Mouse (Mus musculus): ENCODE measurements at regions not wholly inside any gene's neighbourhood (a gene's known extent, or its start where the extent isn't known, plus 50 kb on each side); places are given as distances from the start of the nearest gene placed in this dataset.

GRCm38 (mm10) chr11:57432299-57432698 is 86.1 kb downstream of the Fam114a2 start:
- Histone ChIP-seq H3K4me1 (replicated peaks; ENCODE audit: control insufficient read depth, insufficient read depth, low read length) (no peaks in the 10 kb centered on the region), H3K4me2 (ENCODE audit: low read length) (no peak overlapping the region), H3K9ac (ENCODE audit: low read length) (no peak overlapping the region), H3K36me3 (ENCODE audit: control insufficient read depth, insufficient read depth, low read length) (no peaks in the 10 kb centered on the region), H3K9me3 (ENCODE audit: control insufficient read depth, low read length) (no peaks in the 10 kb centered on the region), H3K27ac (ENCODE audit: low read depth) (no peak overlapping the region), H3K4me3 (ENCODE audit: low read depth, low read length) (no peak overlapping the region), H3K27me3 (replicated peaks; ENCODE audit: control insufficient read depth, insufficient read depth, low read length) (no peaks in the 10 kb centered on the region)
- no peak for DNase-seq (ENCODE audit: low spot score)
- 54% methylated on average over 1 of the region's 1 CpGs for whole genome bisulfite sequencing
- no peak for ATAC-seq (replicated peaks; ENCODE audit: low FRiP score, low TSS enrichment, low read depth)

DNA sequence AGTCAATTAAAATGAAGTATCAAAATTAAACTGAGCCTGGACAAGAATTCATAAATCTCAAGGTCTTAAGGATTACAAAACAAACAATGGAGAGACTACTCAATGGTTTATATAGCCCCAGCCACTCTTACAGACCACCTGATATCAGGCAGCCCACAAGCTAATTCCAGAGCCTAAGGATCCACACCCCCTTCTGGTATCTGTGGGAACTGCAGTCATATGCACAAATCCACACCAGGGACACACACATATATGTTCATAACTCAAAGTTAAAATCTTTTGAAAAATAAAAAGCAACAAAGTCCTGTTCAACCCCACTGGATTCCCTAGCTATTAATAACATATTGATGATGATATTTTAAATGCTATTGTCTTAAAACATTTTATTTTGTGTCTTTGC is 86.5 kb downstream of the Fam114a2 start:
- no peak overlapping the region for H3K4me2 ChIP-seq (ENCODE audit: low read length)
- DNase-seq (ENCODE audit: low spot score) = no peak
- H3K4me1 ChIP-seq (replicated peaks; ENCODE audit: control insufficient read depth, insufficient read depth, low read length) = no peaks in the 10 kb centered on the region
- H3K9me3 ChIP-seq (ENCODE audit: control insufficient read depth, low read length) = no peaks in the 10 kb centered on the region
- no peak overlapping the region for H3K27ac ChIP-seq (ENCODE audit: low read depth)
- H3K4me3 ChIP-seq (ENCODE audit: low read depth, low read length) = no peak overlapping the region
- no peak overlapping the region for H3K9ac ChIP-seq (ENCODE audit: low read length)
- H3K27me3 ChIP-seq (replicated peaks; ENCODE audit: control insufficient read depth, insufficient read depth, low read length) = no peaks in the 10 kb centered on the region
- H3K36me3 ChIP-seq (ENCODE audit: control insufficient read depth, insufficient read depth, low read length) = no peaks in the 10 kb centered on the region
- no peak for ATAC-seq (replicated peaks; ENCODE audit: low FRiP score, low TSS enrichment, low read depth)

- 59% methylated on average over 12 of the region's 12 CpGs for WGBS
- Histone ChIP-seq H3K4me3 (ENCODE audit: low read depth, low read length) (no peak overlapping the region), H3K9me3 (ENCODE audit: control insufficient read depth, low read length) (no peaks in the 10 kb centered on the region), H3K9ac (ENCODE audit: low read length) (no peak overlapping the region), H3K36me3 (ENCODE audit: control insufficient read depth, insufficient read depth, low read length) (no peaks in the 10 kb centered on the region), H3K4me2 (ENCODE audit: low read length) (no peak overlapping the region), H3K27me3 (replicated peaks; ENCODE audit: control insufficient read depth, insufficient read depth, low read length) (no peaks in the 10 kb centered on the region), H3K27ac (ENCODE audit: low read depth) (no peak overlapping the region), H3K4me1 (replicated peaks; ENCODE audit: control insufficient read depth, insufficient read depth, low read length) (no peaks in the 10 kb centered on the region)
- ATAC-seq (replicated peaks; ENCODE audit: low FRiP score, low TSS enrichment, low read depth) (no peak), DNase-seq (ENCODE audit: low spot score) (peak; percentile 61)
Observed at GRCm38 (mm10) chr11:57426046-57426805, 92.2 kb downstream of the Fam114a2 start.

DNA sequence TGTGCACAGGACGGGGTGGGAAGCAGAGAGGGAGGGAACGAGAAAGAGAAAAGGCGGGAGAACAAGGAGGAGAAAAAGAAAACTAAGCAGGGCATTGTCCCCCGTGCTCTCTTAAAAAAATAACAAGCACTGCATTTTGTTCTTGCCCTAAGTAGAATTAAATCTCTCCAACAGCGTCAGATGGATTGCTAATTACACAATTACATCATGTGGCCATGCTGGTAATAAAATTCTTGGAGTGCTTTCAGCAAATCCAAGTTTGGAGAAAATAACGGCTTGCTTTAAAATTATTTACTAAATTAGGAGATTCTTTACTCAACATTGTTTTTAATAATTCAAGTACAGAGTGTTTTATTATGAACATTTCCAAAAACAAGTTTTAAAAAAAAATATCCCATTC is 99.0 kb downstream of the Fam114a2 start:
- DNase-seq (ENCODE audit: low spot score) (no peak), ATAC-seq (replicated peaks; ENCODE audit: low FRiP score, low TSS enrichment, low read depth) (no peak)
- 81% methylated on average over 6 of the region's 6 CpGs for WGBS
- Histone ChIP-seq H3K4me1 (replicated peaks; ENCODE audit: control insufficient read depth, insufficient read depth, low read length) (no peaks in the 10 kb centered on the region), H3K27me3 (replicated peaks; ENCODE audit: control insufficient read depth, insufficient read depth, low read length) (no peaks in the 10 kb centered on the region), H3K9me3 (ENCODE audit: control insufficient read depth, low read length) (no peaks in the 10 kb centered on the region), H3K36me3 (ENCODE audit: control insufficient read depth, insufficient read depth, low read length) (no peaks in the 10 kb centered on the region), H3K4me3 (ENCODE audit: low read depth, low read length) (no peak overlapping the region), H3K4me2 (ENCODE audit: low read length) (no peak overlapping the region), H3K27ac (ENCODE audit: low read depth) (no peak overlapping the region), H3K9ac (ENCODE audit: low read length) (no peak overlapping the region)

DNA sequence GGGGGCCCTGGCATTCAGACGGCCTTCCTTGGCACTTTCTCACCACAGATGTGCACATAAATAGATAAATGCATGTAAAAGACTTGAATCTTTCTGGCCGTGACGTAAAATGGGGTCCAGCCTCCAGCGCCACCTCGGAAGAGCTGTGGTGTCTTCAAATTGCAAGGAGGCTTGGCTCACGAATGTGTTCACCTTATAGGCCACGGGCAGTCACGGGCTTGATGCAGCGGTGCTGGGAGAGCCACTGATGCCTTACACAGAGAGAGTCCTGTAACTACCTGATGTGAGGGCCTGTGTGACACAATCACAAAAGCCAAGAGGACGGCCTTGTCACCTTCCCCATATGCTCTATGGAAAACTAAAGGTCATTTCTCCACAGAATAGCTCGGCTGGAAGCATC is 102.4 kb downstream of the Fam114a2 start:
- DNase-seq (ENCODE audit: low spot score) = no peak
- WGBS = 88% methylated on average over 11 of the region's 11 CpGs
- Histone ChIP-seq H3K4me1 (replicated peaks; ENCODE audit: control insufficient read depth, insufficient read depth, low read length) (no peaks in the 10 kb centered on the region), H3K27me3 (replicated peaks; ENCODE audit: control insufficient read depth, insufficient read depth, low read length) (no peaks in the 10 kb centered on the region), H3K4me3 (ENCODE audit: low read depth, low read length) (no peak overlapping the region), H3K36me3 (ENCODE audit: control insufficient read depth, insufficient read depth, low read length) (no peaks in the 10 kb centered on the region), H3K9me3 (ENCODE audit: control insufficient read depth, low read length) (no peaks in the 10 kb centered on the region), H3K27ac (ENCODE audit: low read depth) (no peak overlapping the region), H3K4me2 (ENCODE audit: low read length) (no peak overlapping the region), H3K9ac (ENCODE audit: low read length) (no peak overlapping the region)
- no peak for ATAC-seq (replicated peaks; ENCODE audit: low FRiP score, low TSS enrichment, low read depth)

- 67% methylated on average over 5 of the region's 5 CpGs for WGBS
- Histone ChIP-seq H3K4me2 (ENCODE audit: low read length) (no peak overlapping the region), H3K27me3 (replicated peaks; ENCODE audit: control insufficient read depth, insufficient read depth, low read length) (no peaks in the 10 kb centered on the region), H3K4me3 (ENCODE audit: low read depth, low read length) (no peak overlapping the region), H3K36me3 (ENCODE audit: control insufficient read depth, insufficient read depth, low read length) (no peaks in the 10 kb centered on the region), H3K9ac (ENCODE audit: low read length) (no peak overlapping the region), H3K27ac (ENCODE audit: low read depth) (no peak overlapping the region), H3K9me3 (ENCODE audit: control insufficient read depth, low read length) (no peaks in the 10 kb centered on the region), H3K4me1 (replicated peaks; ENCODE audit: control insufficient read depth, insufficient read depth, low read length) (no peaks in the 10 kb centered on the region)
- DNase-seq (ENCODE audit: low spot score) (no peak), ATAC-seq (replicated peaks; ENCODE audit: low FRiP score, low TSS enrichment, low read depth) (no peak)
Observed at GRCm38 (mm10) chr11:57415167-57415566, 103.2 kb downstream of the Fam114a2 start.

DNA sequence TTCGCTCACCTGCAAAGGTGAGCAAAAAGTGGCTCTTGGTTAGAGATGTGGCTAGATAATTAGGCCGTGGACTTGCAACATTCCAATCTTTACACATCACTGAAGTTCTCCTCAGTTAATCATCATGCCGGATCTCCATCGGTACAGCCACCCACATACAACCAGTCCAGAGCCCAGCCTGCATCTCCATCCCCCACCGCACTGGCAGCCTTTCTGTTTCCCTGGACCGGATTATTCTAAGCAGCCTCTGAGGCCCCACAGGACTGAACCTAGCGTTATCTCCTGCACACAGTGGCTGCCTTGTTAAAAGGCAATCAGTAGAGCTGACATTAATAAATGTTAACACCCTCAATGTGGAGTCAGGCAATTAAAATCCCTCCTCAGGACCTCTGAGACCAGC is 103.7 kb downstream of the Fam114a2 start:
- 61% methylated on average over 7 of the region's 7 CpGs for WGBS
- no peak overlapping the region for H3K4me3 ChIP-seq (ENCODE audit: low read depth, low read length)
- H3K27ac ChIP-seq (ENCODE audit: low read depth) = no peak overlapping the region
- DNase-seq (ENCODE audit: low spot score) = no peak
- H3K9me3 ChIP-seq (ENCODE audit: control insufficient read depth, low read length) = no peaks in the 10 kb centered on the region
- H3K4me2 ChIP-seq (ENCODE audit: low read length) = no peak overlapping the region
- ATAC-seq (replicated peaks; ENCODE audit: low FRiP score, low TSS enrichment, low read depth) = no peak
- no peak overlapping the region for H3K9ac ChIP-seq (ENCODE audit: low read length)
- H3K4me1 ChIP-seq (replicated peaks; ENCODE audit: control insufficient read depth, insufficient read depth, low read length) = no peaks in the 10 kb centered on the region
- H3K27me3 ChIP-seq (replicated peaks; ENCODE audit: control insufficient read depth, insufficient read depth, low read length) = no peaks in the 10 kb centered on the region
- H3K36me3 ChIP-seq (ENCODE audit: control insufficient read depth, insufficient read depth, low read length) = no peaks in the 10 kb centered on the region

DNA sequence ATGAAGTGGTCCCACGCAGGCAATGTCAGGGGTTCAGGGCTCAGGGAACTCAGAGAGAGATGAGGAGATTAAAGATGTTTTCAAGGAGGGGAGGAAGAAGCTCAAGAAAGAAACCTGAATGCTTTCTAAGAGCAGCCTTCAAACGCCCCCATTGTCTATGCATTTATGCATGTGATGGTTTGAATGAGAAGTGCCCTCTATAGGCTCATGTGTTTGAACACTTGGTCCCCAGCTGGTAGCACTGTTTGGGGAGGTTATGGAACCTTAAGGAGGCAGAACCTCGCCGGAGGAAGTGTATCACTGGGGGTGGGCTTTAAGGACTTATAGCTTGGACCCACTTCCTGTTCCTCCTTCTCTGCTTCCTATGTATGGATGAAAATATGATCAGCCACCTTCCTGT is 105.1 kb downstream of the Fam114a2 start:
- no peak for DNase-seq (ENCODE audit: low spot score)
- no peak overlapping the region for H3K4me3 ChIP-seq (ENCODE audit: low read depth, low read length)
- no peak overlapping the region for H3K9ac ChIP-seq (ENCODE audit: low read length)
- 71% methylated on average over 4 of the region's 4 CpGs for WGBS
- no peaks in the 10 kb centered on the region for H3K36me3 ChIP-seq (ENCODE audit: control insufficient read depth, insufficient read depth, low read length)
- no peak overlapping the region for H3K27ac ChIP-seq (ENCODE audit: low read depth)
- no peaks in the 10 kb centered on the region for H3K27me3 ChIP-seq (replicated peaks; ENCODE audit: control insufficient read depth, insufficient read depth, low read length)
- ATAC-seq (replicated peaks; ENCODE audit: low FRiP score, low TSS enrichment, low read depth) = no peak
- H3K4me2 ChIP-seq (ENCODE audit: low read length) = no peak overlapping the region
- no peaks in the 10 kb centered on the region for H3K4me1 ChIP-seq (replicated peaks; ENCODE audit: control insufficient read depth, insufficient read depth, low read length)
- no peaks in the 10 kb centered on the region for H3K9me3 ChIP-seq (ENCODE audit: control insufficient read depth, low read length)

DNA sequence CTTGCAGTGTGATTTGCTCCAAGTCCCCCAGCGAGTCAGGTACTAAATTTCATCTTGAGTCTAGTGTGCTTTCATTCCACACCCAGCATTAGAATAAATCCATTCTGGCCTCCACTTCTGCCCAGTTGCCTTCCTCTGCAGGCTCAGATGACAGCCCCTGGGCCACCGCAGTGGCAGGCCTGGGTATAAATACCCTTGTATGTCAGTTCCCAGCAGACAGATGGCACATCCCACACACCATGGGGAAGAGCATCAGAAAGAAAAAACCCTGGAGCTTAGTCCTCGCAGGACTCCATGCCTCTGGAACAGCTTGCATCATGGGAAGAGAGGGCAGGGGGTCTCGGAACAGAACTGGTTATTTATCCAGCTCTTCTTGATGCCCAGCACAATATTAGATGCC is 105.7 kb downstream of the Fam114a2 start:
- Histone ChIP-seq H3K4me2 (ENCODE audit: low read length) (no peak overlapping the region), H3K4me1 (replicated peaks; ENCODE audit: control insufficient read depth, insufficient read depth, low read length) (no peaks in the 10 kb centered on the region), H3K36me3 (ENCODE audit: control insufficient read depth, insufficient read depth, low read length) (no peaks in the 10 kb centered on the region), H3K4me3 (ENCODE audit: low read depth, low read length) (no peak overlapping the region), H3K9ac (ENCODE audit: low read length) (no peak overlapping the region), H3K27ac (ENCODE audit: low read depth) (no peak overlapping the region), H3K27me3 (replicated peaks; ENCODE audit: control insufficient read depth, insufficient read depth, low read length) (no peaks in the 10 kb centered on the region), H3K9me3 (ENCODE audit: control insufficient read depth, low read length) (no peaks in the 10 kb centered on the region)
- DNase-seq (ENCODE audit: low spot score) = no peak
- 86% methylated on average over 4 of the region's 4 CpGs for WGBS
- no peak for ATAC-seq (replicated peaks; ENCODE audit: low FRiP score, low TSS enrichment, low read depth)
